Mouse (Mus musculus) layer of hippocampus, postnatal 14 days (tissue): Measurements from ENCODE around the gene Clip3. TPM values are rescaled to one million over a fixed set of nuclear protein-coding genes. Genes with fewer than 3 reads are reported as not detected.
A peak's percentile ranks its signal among the peaks of the same experiment; 100 is the strongest.

Source experiments
- DNase-seq, 2 experiments: peaks; one replicate each; pipeline ENCODE4 v3.0.0; 2021 to 2022; ENCODE audit warnings: low spot score in 2 of 2, mixed read lengths in 1 of 2
- total RNA-seq, 2 experiments: library from RNA; stranded (reverse); gene quantifications; 2 replicates each; pipeline ENCODE4 v1.2.3; 2021

The Clip3 gene
- total RNA-seq, 2 experiments from 2014 or later = 501 to 515 TPM

DNA sequence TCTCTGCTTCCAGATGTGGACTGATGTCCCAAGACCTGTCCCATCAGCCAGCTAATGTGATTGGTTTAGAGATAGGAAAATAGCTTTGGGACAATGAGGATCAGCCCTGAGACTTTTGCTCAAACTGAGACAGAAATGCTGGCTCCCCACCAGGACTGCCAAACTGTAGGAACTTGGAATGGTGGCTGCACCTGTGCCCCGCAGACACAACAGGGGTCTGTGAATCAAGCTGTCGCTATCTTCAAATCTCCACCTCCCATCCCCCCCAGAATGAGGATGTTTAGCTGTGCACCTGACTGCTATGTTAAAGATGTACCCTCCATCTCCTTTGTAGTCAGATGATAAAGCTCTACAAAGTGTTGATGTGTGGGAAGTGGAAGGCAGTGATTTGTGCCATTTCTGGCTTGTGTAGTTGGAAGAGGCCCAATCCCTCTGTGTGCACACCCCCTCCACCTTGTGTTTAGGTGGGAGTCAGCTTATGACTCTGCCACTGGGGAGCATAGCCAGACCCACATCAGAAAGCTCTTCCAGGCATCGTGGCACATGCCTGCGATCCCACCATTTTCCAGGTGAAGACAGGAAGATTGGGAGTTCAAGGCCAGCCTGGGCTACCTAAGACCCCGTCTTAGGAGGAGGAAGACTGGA, 32.9 kb downstream of the Clip3 start:
- no peak for DNase-seq

GRCm38 (mm10) chr7:30325364-30325763, 33.8 kb downstream of the Clip3 start:
- no peak for DNase-seq

GRCm38 (mm10) chr7:30326427-30326826, 34.9 kb downstream of the Clip3 start:
- DNase-seq = no peak

DNA sequence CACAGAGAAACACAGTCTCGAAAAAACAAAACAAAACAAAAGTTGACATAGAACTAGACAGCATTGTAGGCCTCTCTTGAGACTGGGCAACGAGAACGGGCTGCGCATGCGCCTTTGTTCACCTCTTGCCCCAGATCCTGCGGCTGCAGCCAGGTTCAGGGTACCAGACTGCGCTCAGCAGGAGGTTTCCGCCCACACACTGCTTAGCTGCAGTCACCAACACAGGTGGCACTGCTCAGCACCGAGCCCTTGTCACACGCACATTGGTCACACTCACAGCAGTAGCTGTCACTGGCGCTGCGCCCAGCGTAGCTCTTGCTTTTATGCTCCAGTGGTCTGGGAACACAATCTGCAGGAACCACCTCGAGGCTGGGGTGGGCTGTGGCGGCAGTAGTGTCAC, 35.6 kb downstream of the Clip3 start:
- DNase-seq = no peak

DNA sequence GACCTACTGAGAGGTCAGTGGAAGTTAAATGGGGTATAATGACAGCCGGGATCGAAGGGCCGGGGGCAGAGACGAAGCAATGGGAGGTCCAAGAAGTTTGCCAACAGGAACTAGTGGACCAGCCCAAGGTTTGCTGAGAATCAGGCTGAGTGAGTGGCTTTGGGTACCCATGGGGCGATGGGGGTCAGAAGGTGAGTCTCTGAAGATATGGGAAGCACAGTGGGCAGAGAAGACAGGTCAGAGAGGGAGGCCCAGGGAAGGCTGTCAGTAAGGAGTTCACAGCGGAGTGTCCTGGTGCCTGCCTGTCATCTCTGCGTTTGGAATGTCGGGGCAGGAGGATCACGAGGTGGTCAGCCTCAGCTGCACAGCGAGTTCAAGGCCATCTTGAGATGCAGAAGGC, 36.9 kb downstream of the Clip3 start:
- no peak for DNase-seq

GRCm38 (mm10) chr7:30331887-30332286, 40.4 kb downstream of the Clip3 start:
- DNase-seq = peak; percentile 85 to 96

DNA sequence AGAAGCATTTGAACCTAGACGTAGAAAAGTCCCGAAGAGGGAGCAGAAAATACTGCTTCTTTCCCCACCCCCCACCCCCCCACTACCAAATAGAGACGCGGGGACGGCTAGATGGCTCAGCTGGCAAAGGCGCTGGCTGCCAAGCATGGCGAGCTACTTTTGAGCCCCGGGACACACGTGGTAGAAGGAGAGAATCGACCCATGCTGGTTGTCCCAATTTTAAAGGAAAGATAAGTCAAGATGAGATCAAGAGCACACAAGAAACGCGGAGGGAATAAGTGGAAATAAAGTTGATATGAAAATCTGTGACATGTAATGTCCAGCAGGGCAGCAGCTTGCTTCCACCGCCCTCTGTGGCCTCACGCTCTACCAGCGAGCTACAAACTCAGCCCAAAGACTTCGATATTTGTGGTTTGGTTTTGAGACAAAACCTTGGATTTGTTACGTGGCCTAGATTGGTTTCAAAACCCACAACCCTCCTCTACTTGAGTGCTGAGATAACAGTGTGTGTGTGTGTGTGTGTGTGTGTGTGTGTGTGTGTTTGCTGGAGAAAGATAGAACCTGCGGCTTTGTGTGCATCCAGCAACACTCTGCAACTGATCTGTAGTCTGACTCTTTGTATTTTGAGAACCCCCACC, 41.2 kb downstream of the Clip3 start:
- no peak for DNase-seq

GRCm38 (mm10) chr7:30333436-30333835, 41.9 kb downstream of the Clip3 start:
- DNase-seq = peak; percentile 50 to 81

DNA sequence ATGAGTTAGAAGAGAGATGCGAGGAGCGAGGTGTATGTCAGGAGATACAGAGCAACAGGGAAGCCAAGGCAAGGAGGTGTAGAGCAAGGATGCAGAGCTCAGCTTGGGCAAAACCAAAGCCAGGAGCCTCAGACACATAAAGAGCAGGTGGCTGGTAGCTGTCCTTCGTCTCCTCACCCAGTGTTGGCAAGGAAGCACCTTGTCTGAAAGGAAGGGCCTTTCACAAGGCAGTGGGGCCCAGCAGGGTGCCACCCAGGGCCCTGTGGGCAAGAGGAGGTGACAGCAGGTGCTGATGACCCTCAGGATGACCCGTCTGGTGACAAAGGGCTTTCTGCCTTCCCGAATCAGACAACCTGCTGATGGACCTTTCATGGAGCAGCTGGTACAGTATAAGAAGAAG, 43.0 kb downstream of the Clip3 start:
- DNase-seq = no peak

DNA sequence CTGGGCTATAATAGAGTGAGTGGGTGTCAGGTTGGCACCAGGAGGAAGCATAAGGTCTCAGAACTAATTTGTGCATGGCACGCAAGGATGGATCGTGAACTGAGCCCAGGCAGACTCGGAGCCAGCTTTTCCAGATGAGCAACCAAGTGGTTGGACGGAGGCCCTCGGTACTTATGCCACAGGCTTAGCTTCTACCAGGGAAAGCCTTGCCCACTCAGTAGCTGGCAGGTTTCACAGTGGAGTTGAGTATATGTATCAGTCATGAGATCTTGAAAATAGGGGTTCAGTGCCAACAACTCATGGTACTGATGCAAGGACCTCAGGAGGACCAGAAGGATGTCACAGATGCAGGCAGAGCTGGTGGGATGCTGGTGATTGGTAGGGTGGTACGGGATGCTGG, 44.2 kb downstream of the Clip3 start:
- DNase-seq = peak; percentile 61 to 82

DNA sequence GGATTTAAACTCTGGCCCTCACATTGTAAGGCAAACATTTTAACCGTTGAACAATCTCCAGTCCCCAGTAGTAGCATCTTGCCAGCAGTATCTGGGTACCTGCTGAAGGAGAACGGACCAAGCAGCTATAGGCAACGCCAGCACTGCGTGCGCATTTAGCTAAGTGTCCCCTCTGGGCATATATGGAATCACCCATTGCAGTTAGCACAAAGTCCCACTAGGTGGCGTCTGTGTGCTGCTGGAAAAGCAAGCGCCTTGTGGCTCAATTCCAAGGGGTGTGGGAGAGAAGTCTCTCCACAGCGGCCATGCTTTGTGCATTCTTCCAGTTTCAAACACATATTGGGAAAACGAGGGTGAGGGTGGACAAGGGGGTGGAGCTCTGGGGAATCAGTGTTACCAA, 44.9 kb downstream of the Clip3 start:
- peak; percentile 84 to 92 for DNase-seq

DNA sequence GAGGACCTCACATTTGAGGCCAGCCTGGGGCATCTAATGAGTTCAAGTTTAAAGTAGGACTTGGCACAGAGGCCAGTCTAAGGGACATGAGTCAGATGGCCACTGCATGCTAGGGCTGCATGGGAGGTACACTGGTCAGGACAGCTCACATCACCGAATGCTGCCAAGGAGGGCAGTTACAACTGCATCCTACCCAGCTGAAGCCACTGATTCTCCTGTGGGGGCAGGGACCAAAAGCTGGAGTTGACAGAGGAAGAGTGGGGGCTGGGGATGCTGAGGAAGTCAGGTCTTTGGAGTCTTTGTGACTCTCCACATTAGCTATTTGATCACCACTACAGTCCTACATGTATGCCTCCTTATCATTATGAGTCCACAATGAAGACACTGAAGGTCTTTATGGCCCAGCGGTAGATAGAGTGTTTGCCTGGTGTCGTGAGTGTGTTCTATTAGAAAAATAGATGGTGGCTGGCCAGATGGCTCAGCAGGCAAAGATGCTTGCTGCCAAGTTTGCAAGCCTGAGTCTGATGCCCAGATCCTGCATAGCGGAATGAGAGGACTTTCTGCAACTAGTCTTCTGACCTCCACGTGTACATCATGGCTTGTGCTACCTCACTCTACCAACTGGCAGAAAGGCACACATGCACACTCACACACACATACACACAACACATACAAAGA, 48.0 kb downstream of the Clip3 start:
- DNase-seq = no peak

GRCm38 (mm10) chr7:30346635-30347379, 55.3 kb downstream of the Clip3 start:
- DNase-seq = no peak

DNA sequence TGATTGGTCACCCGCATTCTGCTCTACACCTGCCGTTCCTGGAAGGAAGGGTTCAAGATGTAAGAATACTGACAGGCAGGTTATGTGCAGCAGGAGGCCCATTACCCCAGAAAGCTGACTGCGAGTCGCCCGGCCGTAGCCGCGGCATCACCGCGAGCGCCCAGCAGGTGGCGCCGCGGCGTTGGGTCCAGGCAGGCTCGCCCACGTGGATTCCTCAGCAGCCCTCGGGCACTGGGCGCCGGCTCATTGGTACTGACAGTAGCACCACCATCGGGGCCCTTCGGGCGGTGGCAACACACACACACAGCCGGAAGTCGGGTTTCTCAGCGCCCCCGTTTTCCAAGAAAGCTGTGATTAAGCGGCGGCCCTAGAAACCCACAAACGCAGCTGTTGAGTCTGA, 56.3 kb downstream of the Clip3 start:
- peak; percentile 59 to 69 for DNase-seq

GRCm38 (mm10) chr7:30353279-30353822, 61.8 kb downstream of the Clip3 start:
- DNase-seq = peak; percentile 74 to 80

DNA sequence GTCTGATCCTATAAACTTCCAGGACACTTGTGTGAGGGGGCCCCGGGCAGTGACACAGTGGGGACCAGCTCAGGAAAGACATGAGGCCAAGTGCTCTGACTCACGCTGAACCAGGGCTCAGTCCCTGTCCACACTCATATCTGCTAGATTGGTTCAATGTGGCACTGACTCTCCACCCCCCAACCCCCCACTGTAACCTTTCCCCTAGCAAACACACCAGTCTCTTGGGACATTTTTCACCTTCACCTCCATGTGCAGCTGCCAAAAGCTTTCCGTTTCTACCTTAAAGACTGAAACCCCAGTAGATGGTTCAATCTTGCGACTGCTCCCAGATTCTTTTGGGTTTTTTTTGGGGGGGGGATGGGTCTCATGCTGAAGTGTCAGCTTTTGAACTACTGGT, 62.5 kb downstream of the Clip3 start:
- DNase-seq = no peak

Other genes with a start within 250 kb of the Clip3 start
- 1 to 10 TPM; 7.4 to 8.9 TPM for gene Zfp14, start 240.3 kb upstream of the Clip3 start, total RNA-seq
- gene Zfp82, start 218.8 kb upstream of the Clip3 start, total RNA-seq = 1 to 10 TPM; 3.6 to 4.5 TPM
- not detected for gene Gm26920, start 201.3 kb upstream of the Clip3 start, total RNA-seq
- gene Zfp566, start 201.2 kb upstream of the Clip3 start, total RNA-seq = 1 to 10 TPM; 6.9 to 8.5 TPM
- 10 to 100 TPM; 65.1 to 72.3 TPM for gene Zfp260, start 197.0 kb upstream of the Clip3 start, total RNA-seq
- 10 to 100 TPM; 25.3 to 27.6 TPM for gene Zfp382, start 169.8 kb upstream of the Clip3 start, total RNA-seq
- 10 to 100 TPM; 48.4 to 52.6 TPM for gene Zfp146, start 122.0 kb upstream of the Clip3 start, total RNA-seq
- 1 to 10 TPM; 6.2 to 8.6 TPM for gene Cox7a1, start 107.6 kb upstream of the Clip3 start, total RNA-seq
- gene Capns1, start 92.9 kb upstream of the Clip3 start, total RNA-seq = 100 to 1,000 TPM; 206 to 239 TPM
- gene Polr2i, start 59.8 kb upstream of the Clip3 start, total RNA-seq = 10 to 100 TPM; 53.9 to 58.0 TPM
- 100 to 1,000 TPM; 135 to 139 TPM for gene Tbcb, start 59.5 kb upstream of the Clip3 start, total RNA-seq
- not detected for gene Ovol3, start 56.0 kb upstream of the Clip3 start, total RNA-seq
- gene Thap8, start 11.6 kb upstream of the Clip3 start, total RNA-seq = under 1 TPM; 0.35 to 0.67 TPM
- 1 to 10 TPM; 2.7 to 3.0 TPM for gene Wdr62, start 11.3 kb upstream of the Clip3 start, total RNA-seq
- 10 to 100 TPM; 41.6 to 45.9 TPM for gene Alkbh6, start 17.0 kb downstream of the Clip3 start, total RNA-seq
- gene Syne4, start 23.1 kb downstream of the Clip3 start, total RNA-seq = 1 to 10 TPM; 4.2 to 5.8 TPM
- under 1 TPM; 0.43 to 0.74 TPM for gene E130208F15Rik, start 30.0 kb downstream of the Clip3 start, total RNA-seq
- 1 to 10 TPM; 7.8 to 8.9 TPM for gene Sdhaf1, start 32.2 kb downstream of the Clip3 start, total RNA-seq
- gene Lrfn3, start 71.0 kb downstream of the Clip3 start, total RNA-seq = 10 to 100 TPM; 32.5 to 35.5 TPM
- gene Tyrobp, start 122.0 kb downstream of the Clip3 start, total RNA-seq = 10 to 100 TPM; 26.7 to 30.1 TPM
- not detected for gene Hcst, start 128.1 kb downstream of the Clip3 start, total RNA-seq
- gene Nfkbid, start 130.0 kb downstream of the Clip3 start, total RNA-seq = 1 to 10 TPM; 3.7 to 3.8 TPM
- gene Aplp1, start 153.8 kb downstream of the Clip3 start, total RNA-seq = 100 to 1,000 TPM; 981 to 987 TPM
- gene Kirrel2, start 166.0 kb downstream of the Clip3 start, total RNA-seq = 10 to 100 TPM in 1 of 2 experiments, 1 to 10 TPM in 1; 8.5 to 15.5 TPM
- gene Nphs1, start 166.6 kb downstream of the Clip3 start, total RNA-seq = 1 to 10 TPM; 1.2 to 1.3 TPM
- not detected for gene Prodh2, start 201.9 kb downstream of the Clip3 start, total RNA-seq
- 100 to 1,000 TPM; 160 to 163 TPM for gene Arhgap33, start 243.3 kb downstream of the Clip3 start, total RNA-seq